Mouse (Mus musculus) forebrain, embryonic 10.5 days (tissue): ENCODE data around the gene Hpd. TPM values are rescaled to one million over a fixed set of nuclear protein-coding genes. Genes with fewer than 3 reads are reported as not detected.
A peak's percentile ranks its signal among the peaks of the same experiment; 100 is the strongest.

Source experiments
- DNase-seq: peaks from one replicate; pipeline ENCODE4 v3.0.0-alpha.2; 2017; ENCODE audit warnings: low spot score; ENCODE audit errors: extremely low spot score
- H3K27ac ChIP-seq: fragments of 300-500 bp; sonication (generic); 2 replicates; pipeline ENCODE4 v1.5.1; 2016; ENCODE audit warnings: mild to moderate bottlenecking
- H3K27me3 ChIP-seq: fragments of 300-500 bp; sonication (generic); 2 replicates; pipeline ENCODE4 v1.6.1; 2016; ENCODE audit warnings: mild to moderate bottlenecking; ENCODE audit not compliant: poor library complexity, severe bottlenecking
- H3K36me3 ChIP-seq: fragments of 300-500 bp; sonication (generic); replicated peaks from 2 replicates; pipeline ENCODE4 v1.6.1; 2016; ENCODE audit warnings: mild to moderate bottlenecking, moderate library complexity
- H3K4me1 ChIP-seq: fragments of 300-500 bp; sonication (generic); 2 replicates; pipeline ENCODE4 v1.6.1; 2016
- H3K4me3 ChIP-seq: fragments of 300-500 bp; sonication (generic); 2 replicates; pipeline ENCODE4 v1.5.1; 2016; ENCODE audit warnings: mild to moderate bottlenecking, moderate library complexity
- H3K9me3 ChIP-seq: fragments of 300-500 bp; sonication (generic); 2 replicates; pipeline ENCODE4 v1.6.1; 2016; ENCODE audit warnings: mild to moderate bottlenecking, moderate library complexity
- WGBS: fragments of 180-500 bp; shearing (Covaris S2); methylation state at CpG from one replicate; pipeline ENCODE4 v1.1.7; 2016; 5-methylcytosine and 5-hydroxymethylcytosine counted together
- polyA plus RNA-seq: library from polyadenylated mRNA; unstranded; fragments of >200 nt; fragmentation: Nextera tagmentation; extraction: Ambion mirVana; gene quantifications from 2 replicates; pipeline ENCODE4 v1.2.1, GENCODE M21; 2016

Hpd gene
- polyA plus RNA-seq, 1 experiment from 2014 or later: 0.31 TPM

GRCm38 (mm10) chr5:123136361-123137043 lies 46.0 kb downstream of the Hpd start:
- DNase-seq: peak; percentile 77
- H3K4me3 ChIP-seq: peak overlapping the region; percentile 98
- WGBS: under 1% methylated on average over 13 of the region's 13 CpGs
- H3K36me3 ChIP-seq: peaks cover 34% of the 10 kb centered on the region
- peaks cover 82% of the 10 kb centered on the region for H3K4me1 ChIP-seq
- peak overlapping the region; percentile 100 for H3K27ac ChIP-seq
- H3K27me3 ChIP-seq: peaks cover 5% of the 10 kb centered on the region
- H3K9me3 ChIP-seq: no peaks in the 10 kb centered on the region

DNA sequence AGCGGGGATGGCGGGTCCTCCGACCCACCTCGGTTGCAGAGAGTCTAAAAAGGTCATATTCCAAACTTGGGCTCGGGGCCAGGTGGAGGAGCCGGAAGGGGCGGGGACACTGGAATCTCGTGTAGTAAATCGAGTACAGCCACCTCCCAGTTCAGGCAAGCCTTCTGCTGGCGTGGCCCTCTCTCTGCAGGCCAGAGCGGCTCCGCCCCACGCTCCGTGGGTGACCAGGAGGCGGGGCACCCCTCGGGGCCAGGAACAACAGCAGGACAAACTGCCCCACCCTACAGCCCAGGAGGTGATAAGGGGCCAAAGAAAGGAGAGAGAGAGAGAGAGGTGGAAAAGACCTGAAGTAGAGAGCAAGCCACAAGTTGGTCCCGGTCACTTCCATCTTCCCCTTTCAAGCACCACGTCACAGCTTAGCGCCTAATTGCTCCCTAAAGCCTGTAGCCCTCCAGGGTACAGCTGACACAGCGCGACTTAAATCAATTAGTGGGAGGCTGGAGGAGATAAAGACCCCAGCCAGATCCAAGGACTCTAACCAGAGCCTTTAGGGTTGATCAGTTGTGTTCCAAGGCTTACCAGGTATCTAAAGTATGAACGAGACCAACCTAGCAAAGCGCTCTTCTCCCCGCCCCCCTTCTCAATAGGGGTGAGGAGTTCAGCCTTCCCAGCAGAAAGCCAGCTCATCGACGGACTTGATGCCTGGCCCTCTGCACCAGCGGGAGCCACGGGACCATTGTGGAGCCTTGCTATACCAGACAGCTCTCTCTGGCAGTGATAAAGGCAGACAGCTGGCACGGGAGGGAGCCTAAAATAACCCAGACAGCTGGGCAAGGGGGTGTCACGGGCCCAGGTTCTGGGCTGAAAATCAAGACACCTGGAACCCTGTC lies 46.8 kb downstream of the Hpd start:
- DNase-seq: peak; percentile 64
- 2% methylated on average over 30 of the region's 30 CpGs for WGBS
- H3K27ac ChIP-seq: peak overlapping the region; percentile 100
- H3K4me1 ChIP-seq: peaks cover 87% of the 10 kb centered on the region
- H3K9me3 ChIP-seq: no peaks in the 10 kb centered on the region
- peaks cover 40% of the 10 kb centered on the region for H3K36me3 ChIP-seq
- peak overlapping the region; percentile 98 for H3K4me3 ChIP-seq
- H3K27me3 ChIP-seq: peaks cover 13% of the 10 kb centered on the region

DNA sequence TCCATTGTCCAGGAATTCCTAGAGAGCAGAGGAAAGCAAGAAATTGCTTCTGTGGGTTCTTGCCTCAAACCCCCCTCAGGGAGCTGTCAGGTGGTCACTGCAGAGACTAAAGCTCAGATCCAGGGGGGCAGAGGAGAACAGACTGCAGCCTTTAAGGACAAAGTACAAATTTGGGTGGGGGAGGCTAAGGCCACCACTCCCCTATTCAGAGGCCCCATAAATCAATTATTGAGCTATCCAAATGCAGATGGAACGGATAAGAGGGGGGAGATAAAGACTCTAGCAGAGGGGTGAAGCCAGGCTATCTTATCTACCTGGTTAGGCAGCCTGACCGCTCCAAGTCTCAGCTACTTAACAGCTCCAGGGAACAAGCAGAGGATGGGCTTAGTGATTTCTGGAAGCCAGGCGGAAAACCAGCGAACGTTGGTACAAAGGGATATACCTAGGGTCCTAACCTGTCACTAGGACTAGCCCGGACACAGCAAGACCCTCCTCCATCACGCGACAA lies 47.6 kb downstream of the Hpd start:
- Histone ChIP-seq H3K27ac (peak overlapping the region; percentile 100), H3K4me1 (peaks cover 87% of the 10 kb centered on the region), H3K9me3 (no peaks in the 10 kb centered on the region), H3K4me3 (peak overlapping the region; percentile 98), H3K36me3 (peaks cover 48% of the 10 kb centered on the region), H3K27me3 (peaks cover 20% of the 10 kb centered on the region)
- DNase-seq: no peak
- WGBS: 17% methylated on average over 8 of the region's 8 CpGs

DNA sequence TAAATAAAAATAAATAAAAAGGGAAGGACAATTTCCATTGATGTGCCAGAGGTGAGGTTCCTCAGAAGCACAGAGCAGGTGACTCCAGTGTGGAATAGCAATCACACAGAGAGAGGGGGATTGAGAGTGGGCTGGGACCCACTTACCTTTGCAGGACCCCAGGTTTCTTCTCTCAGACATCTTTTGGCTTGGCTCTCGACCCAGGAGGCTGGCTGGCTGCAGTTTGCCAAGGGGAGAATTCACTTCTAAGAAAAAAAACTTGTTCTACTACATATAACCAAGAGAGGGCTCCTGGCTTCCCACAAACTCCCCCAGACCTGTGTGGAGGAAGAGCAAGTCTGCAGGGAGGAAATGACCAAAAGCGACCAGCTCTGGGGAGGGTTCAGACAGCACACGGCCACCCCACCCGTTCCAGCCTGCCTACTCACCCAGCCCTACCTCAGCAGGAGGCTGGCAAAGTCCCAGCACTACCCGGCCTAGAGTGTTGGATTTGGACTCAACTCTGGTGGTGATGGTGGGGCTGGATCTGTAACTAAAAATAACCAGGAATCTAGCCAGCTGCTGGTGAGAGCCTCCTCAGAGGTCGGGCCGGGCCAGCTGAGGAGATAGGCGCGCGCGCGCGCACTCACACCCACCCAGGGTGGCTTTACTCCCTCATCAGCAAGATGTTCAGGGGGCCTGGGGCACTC lies 48.2 kb downstream of the Hpd start:
- H3K4me3 ChIP-seq: peak overlapping the region; percentile 98
- 34% methylated on average over 13 of the region's 13 CpGs for WGBS
- H3K4me1 ChIP-seq: peaks cover 84% of the 10 kb centered on the region
- H3K36me3 ChIP-seq: peaks cover 54% of the 10 kb centered on the region
- H3K27me3 ChIP-seq: peaks cover 20% of the 10 kb centered on the region
- no peaks in the 10 kb centered on the region for H3K9me3 ChIP-seq
- H3K27ac ChIP-seq: peak overlapping the region; percentile 100
- no peak for DNase-seq

DNA sequence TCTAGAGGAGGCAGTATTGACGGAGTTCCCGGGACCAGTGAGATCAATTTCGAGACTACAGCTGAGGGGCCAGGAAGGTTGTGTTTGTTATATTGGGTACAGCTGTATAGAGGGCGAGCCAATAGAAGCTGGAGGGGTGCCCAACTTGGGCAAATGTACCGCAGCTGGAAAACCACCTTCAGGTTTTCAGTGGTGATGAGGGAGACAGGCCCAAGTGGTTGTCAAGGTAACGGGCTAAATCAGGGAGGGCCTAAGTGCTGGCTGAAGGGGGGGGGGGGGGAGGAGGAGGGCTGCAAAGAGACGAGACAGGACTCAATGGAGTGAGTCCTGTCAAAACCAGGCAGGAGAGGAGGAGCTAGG lies 48.8 kb downstream of the Hpd start:
- 37% methylated on average over 6 of the region's 7 CpGs for WGBS
- peak overlapping the region; percentile 100; the same call in 1 of the 2 replicates for H3K27ac ChIP-seq

DNA sequence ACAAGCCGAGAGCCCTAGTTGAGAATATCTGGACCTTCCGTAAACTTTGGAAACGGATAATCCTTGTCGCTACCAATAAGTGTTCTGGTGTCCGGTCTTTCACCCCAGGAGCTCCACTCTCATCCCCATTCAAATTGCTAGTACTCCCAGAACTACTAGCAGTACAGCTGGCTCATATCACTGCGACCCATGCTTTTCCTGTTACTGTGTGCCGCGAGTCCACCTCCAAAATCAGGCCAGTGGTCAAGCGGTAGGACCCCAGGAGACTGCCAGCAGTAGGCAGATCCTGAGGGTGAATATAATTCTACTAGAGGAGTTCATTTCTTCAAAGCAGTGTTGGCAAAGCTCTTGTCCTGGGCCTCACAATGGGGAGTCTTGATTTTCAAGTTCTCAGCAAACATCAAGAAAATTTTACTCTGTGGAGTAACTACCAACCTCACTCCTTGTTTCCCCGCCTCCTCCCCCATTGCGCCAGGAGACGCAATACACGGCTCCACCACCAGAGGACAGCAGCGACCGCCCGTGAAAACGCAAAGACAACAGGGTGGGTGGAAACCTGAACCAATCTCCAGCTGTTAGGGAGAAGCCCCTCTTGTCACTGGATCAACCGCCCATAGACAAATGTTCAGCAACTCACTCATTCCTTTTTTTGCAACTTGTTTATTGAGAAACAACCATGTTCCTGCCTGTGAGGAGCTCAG lies 49.3 kb downstream of the Hpd start:
- H3K4me1 ChIP-seq: peaks cover 76% of the 10 kb centered on the region
- peak overlapping the region; percentile 98; the same call in 1 of the 2 replicates for H3K4me3 ChIP-seq
- H3K27ac ChIP-seq: 0 out of 2 replicates have a peak overlapping the region, but pooled peaks have one; percentile 100
- H3K36me3 ChIP-seq: peaks cover 58% of the 10 kb centered on the region
- peaks cover 20% of the 10 kb centered on the region for H3K27me3 ChIP-seq
- 19% methylated on average over 18 of the region's 18 CpGs for WGBS
- peak; percentile 87 for DNase-seq
- H3K9me3 ChIP-seq: no peaks in the 10 kb centered on the region

More for the DNA sequence above, 48.8 kb downstream of the Hpd start:
- Histone ChIP-seq H3K4me3 (peak overlapping the region; percentile 98; the same call in 1 of the 2 replicates), H3K27me3 (peaks cover 20% of the 10 kb centered on the region), H3K4me1 (peaks cover 81% of the 10 kb centered on the region), H3K36me3 (peaks cover 58% of the 10 kb centered on the region), H3K9me3 (no peaks in the 10 kb centered on the region)
- DNase-seq: no peak

DNA sequence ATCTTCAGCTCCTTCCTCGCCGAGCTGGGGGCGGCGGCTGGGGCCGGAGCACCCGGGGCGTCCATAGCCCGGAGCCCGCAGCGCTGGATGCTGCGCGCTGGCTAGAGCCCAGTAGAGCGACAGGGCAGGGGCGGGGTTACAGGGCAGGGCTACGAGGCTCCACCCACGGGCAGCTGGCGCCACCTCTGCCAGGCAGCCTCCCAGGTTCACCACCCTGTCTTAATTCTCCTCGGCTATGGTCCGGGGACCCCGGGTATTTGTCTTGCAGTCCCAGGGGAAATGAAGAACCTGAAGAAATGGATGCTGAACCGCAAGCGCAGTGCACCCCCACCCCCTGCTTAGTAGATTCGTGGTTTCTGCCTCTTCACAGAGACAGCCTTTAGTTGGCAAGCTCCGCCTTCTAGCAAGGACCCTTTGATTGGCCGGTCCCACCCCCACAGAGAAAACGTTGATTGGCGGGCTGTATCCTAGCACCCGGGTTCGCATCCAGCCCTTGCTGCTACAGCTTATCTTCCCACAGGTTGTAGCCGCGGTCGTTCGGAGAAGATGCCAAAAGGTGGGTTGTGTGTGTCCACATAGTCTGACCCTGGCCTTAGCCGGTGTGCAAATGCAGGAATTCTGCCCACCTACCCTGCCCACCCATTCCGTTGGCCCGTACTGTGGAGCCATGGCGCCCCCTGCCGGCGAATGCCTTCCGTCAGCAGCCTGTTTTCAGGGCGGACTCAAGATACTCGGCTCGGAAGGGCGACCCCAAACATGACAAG lies 50.0 kb downstream of the Hpd start, which contains the start of gene Rhof:
Rhof (minus strand) TSS at position 385 of the 764 bp plus-strand sequence.
- 2% methylated on average over 44 of the region's 44 CpGs for WGBS
- peaks cover 20% of the 10 kb centered on the region for H3K27me3 ChIP-seq
- peak; percentile 74 for DNase-seq
- no peaks in the 10 kb centered on the region for H3K9me3 ChIP-seq
- peaks cover 68% of the 10 kb centered on the region for H3K4me1 ChIP-seq
- H3K27ac ChIP-seq: peak within 1 kb of the TSS; percentile 100; the same call in 1 of the 2 replicates
- H3K36me3 ChIP-seq: peaks cover 58% of the 10 kb centered on the region
- peak within 1 kb of the TSS; percentile 98 for H3K4me3 ChIP-seq

DNA sequence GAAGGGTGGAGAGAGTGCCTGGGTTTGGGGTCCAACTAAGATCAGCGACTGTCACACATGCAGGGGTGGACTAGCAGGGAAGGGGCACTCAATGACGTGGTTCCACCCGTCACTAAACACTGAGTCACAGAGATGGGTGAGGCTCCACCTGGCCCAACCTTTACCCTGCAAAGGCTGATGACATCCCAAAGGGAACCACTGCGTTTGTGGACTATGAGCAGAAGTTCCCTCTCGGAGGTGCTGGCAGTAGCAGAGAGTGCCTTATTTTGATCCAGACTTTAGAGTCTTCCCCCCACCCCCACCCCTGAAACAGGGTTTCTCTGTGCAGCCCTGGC lies 51.7 kb downstream of the Hpd start:
- Histone ChIP-seq H3K9me3 (no peaks in the 10 kb centered on the region), H3K27ac (no peak overlapping the region), H3K36me3 (peaks cover 53% of the 10 kb centered on the region), H3K4me3 (no peak overlapping the region), H3K4me1 (peaks cover 54% of the 10 kb centered on the region), H3K27me3 (peaks cover 20% of the 10 kb centered on the region)
- 85% methylated on average over 5 of the region's 5 CpGs for WGBS
- DNase-seq: no peak

DNA sequence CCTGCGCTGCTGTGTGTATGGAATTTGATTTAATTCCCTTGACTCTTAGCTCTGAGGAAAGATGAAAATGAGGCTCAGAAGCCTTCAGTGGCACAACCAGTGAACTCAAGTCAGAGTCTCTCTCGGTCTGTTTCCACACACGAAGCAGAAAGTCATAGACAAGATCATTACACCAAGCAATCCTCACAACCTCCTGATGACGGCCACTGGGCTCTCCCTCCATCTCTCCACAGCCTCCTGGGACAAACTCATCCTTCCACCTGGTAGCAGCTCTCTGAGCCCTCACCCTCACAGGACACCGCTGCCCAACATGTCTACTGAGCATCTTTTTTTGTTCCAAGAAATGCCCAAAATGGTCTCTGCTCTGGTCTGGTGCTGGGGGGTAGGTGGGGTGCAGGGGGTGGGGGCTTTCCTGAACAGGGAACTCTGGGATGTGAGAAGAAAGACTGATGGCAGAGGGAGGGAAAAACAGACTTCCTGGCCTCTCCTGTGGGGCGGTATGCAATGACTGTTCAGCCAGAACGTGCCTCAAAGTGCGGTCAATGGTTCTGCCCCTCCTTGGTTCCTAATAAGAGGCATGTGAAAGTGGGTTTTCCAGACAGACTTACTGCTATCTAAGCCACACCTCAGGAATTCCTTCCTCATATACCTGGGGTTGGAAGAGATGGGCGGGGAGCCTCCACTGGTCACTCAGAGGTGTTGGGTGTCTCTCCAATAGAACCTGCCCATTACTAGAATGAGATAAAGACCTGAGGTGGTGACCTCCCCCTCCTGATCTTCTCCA lies 52.3 kb downstream of the Hpd start:
- DNase-seq: no peak
- Histone ChIP-seq H3K9me3 (no peaks in the 10 kb centered on the region), H3K27ac (no peak overlapping the region), H3K36me3 (peaks cover 54% of the 10 kb centered on the region), H3K4me3 (no peak overlapping the region), H3K4me1 (peaks cover 49% of the 10 kb centered on the region), H3K27me3 (peaks cover 20% of the 10 kb centered on the region)
- 90% methylated on average over 9 of the region's 9 CpGs for WGBS

GRCm38 (mm10) chr5:123129170-123129757 lies 53.3 kb downstream of the Hpd start:
- no peak for DNase-seq
- H3K27ac ChIP-seq: no peak overlapping the region
- peaks cover 39% of the 10 kb centered on the region for H3K4me1 ChIP-seq
- peaks cover 20% of the 10 kb centered on the region for H3K27me3 ChIP-seq
- H3K4me3 ChIP-seq: no peak overlapping the region
- no peaks in the 10 kb centered on the region for H3K9me3 ChIP-seq
- WGBS: 89% methylated on average over 10 of the region's 10 CpGs
- H3K36me3 ChIP-seq: peaks cover 46% of the 10 kb centered on the region
